Mouse (Mus musculus): ENCODE data around the gene Hist2h2aa2. TPM values are rescaled to one million over a fixed set of nuclear protein-coding genes. Genes with fewer than 3 reads are reported as not detected.
A peak's percentile ranks its signal among the peaks of the same experiment; 100 is the strongest.
"Not testable (repeated sequence)": the region's sequence is repeated elsewhere in the genome, so short reads cannot be mapped to it uniquely, and the experiment has no call there.

Gene Hist2h2aa2
- polyA plus RNA-seq, 1 experiment from 2014 or later, result 42.2 TPM

- Histone ChIP-seq H3K27ac (no peak overlapping the region), H3K4me3 (replicated peaks) (no peak overlapping the region), H3K36me3 (no peaks in the 10 kb centered on the region; the same call in 1 of the 2 replicates), H3K9me3 (replicated peaks) (no peaks in the 10 kb centered on the region), H3K4me2 (no peak overlapping the region), H3K27me3 (0 out of 2 replicates have a peak, but pooled peaks cover 6% of the 10 kb centered on the region), H3K9ac (no peak overlapping the region), H3K4me1 (peaks cover 17% of the 10 kb centered on the region)
- 59% methylated on average over 2 of the region's 2 CpGs for WGBS
- no peak for ATAC-seq (replicated peaks; ENCODE audit: low FRiP score)
Observed at GRCm38 (mm10) chr3:96199731-96200130, 40.3 kb downstream of the Hist2h2aa2 start.

GRCm38 (mm10) chr3:96198601-96199251 is 41.4 kb downstream of the Hist2h2aa2 start:
- H3K4me2 ChIP-seq, result peak overlapping the region; percentile 98
- 22% methylated on average over 8 of the region's 8 CpGs for WGBS
- not testable (repeated sequence) for H3K36me3 ChIP-seq; ATAC-seq (replicated peaks; ENCODE audit: low FRiP score); H3K4me3 ChIP-seq (replicated peaks); H3K27ac ChIP-seq; H3K9me3 ChIP-seq (replicated peaks); H3K27me3 ChIP-seq; H3K9ac ChIP-seq
- peaks cover 17% of the 10 kb centered on the region for H3K4me1 ChIP-seq

- H3K4me2 ChIP-seq, result peak overlapping the region; percentile 98
- H3K4me3 ChIP-seq (replicated peaks), result peak overlapping the region; percentile 77
- WGBS, result 3% methylated on average over 6 of the region's 6 CpGs
- peaks cover 17% of the 10 kb centered on the region for H3K4me1 ChIP-seq
- ATAC-seq (replicated peaks; ENCODE audit: low FRiP score), result peak; percentile 27
- no peaks in the 10 kb centered on the region; the same call in 1 of the 2 replicates for H3K36me3 ChIP-seq
- H3K27me3 ChIP-seq, result 0 out of 2 replicates have a peak, but pooled peaks cover 6% of the 10 kb centered on the region
- H3K9me3 ChIP-seq (replicated peaks), result no peaks in the 10 kb centered on the region
- H3K9ac ChIP-seq, result 0 out of 2 replicates have a peak overlapping the region, but pooled peaks have one; percentile 17
- peak overlapping the region; percentile 54 for H3K27ac ChIP-seq
Observed at GRCm38 (mm10) chr3:96198181-96198580, 41.9 kb downstream of the Hist2h2aa2 start.

DNA sequence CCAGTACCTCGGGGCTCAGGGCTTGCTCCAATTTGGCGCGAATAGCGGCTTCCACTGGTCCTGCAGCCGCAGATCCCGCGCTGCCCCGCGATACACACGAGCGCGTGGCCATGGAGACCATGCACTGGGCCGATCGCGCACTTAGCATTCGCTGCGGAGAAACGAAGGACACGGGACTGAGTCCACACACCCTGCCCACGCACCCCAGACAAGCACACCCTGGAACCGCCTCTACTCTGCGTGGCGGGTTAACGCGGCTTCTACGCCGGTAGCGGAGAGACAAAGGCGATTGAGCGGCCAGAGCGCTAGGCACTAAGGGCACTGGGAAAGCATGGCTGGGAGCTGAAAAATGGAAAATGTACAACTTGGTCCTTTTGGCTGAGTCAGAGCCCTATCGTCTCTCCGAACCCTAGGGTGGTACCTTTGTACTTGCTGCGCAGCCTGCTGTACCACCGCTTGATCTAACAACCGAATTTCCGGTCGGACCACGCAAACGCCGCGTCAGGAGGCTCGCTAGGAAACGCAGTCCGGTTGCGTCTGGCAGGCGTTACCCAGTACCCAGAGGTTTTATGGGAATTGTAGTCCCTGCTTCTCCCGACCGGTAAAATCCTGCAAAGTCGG is 42.8 kb downstream of the Hist2h2aa2 start:
- WGBS, result under 1% methylated on average over 50 of the region's 50 CpGs
- Histone ChIP-seq H3K9ac (peak overlapping the region; percentile 85), H3K27me3 (0 out of 2 replicates have a peak, but pooled peaks cover 6% of the 10 kb centered on the region), H3K4me2 (peak overlapping the region; percentile 98), H3K4me1 (peaks cover 17% of the 10 kb centered on the region), H3K4me3 (replicated peaks) (peak overlapping the region; percentile 77), H3K9me3 (replicated peaks) (no peaks in the 10 kb centered on the region), H3K27ac (peak overlapping the region; percentile 96), H3K36me3 (no peaks in the 10 kb centered on the region; the same call in 1 of the 2 replicates)
- ATAC-seq (replicated peaks; ENCODE audit: low FRiP score), result peak; percentile 93

GRCm38 (mm10) chr3:96196437-96197128 is 43.5 kb downstream of the Hist2h2aa2 start:
- Histone ChIP-seq H3K4me2 (peak overlapping the region; percentile 98), H3K9me3 (replicated peaks) (no peaks in the 10 kb centered on the region), H3K4me1 (peaks cover 17% of the 10 kb centered on the region), H3K27me3 (0 out of 2 replicates have a peak, but pooled peaks cover 6% of the 10 kb centered on the region), H3K9ac (peak overlapping the region; percentile 85), H3K36me3 (no peaks in the 10 kb centered on the region; the same call in 1 of the 2 replicates), H3K4me3 (replicated peaks) (peak overlapping the region; percentile 77), H3K27ac (peak overlapping the region; percentile 96)
- ATAC-seq (replicated peaks; ENCODE audit: low FRiP score), result peak; percentile 44; the same call in 1 of the 2 replicates
- 15% methylated on average over 27 of the region's 27 CpGs for WGBS

DNA sequence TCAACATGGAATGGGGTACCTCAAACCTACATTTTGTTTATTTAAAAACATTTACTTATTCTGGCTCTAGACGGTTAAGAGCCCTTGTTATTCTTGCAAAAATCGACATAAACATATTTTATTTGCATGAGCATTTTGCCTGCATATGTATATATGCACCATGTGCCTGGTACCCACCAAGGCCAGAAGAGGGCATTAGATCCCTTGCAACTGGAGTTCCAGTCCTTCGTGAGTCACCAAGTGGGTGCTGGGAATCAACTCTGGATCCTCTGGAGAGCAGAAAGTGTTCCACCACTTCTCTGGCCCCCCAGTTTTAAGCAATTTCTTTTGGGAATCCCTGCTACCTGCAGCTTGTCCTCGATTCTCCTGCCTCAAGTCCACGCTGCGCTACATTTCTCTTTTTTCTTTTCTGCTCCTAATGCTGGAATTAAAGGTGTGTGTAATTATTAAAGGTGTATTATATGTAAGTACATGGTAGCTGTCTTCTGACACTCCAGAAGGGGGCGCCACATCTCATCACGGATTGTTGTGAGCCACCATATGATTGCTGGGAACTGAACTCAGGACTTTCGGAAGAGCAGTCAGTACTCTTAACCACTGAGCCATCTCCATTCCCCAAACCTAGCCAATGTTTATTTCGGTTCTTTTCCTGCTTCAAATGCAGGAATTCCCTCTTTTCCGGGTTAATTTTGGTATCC is 44.3 kb downstream of the Hist2h2aa2 start:
- Histone ChIP-seq H3K27me3 (0 out of 2 replicates have a peak, but pooled peaks cover 6% of the 10 kb centered on the region), H3K9ac (no peak overlapping the region), H3K36me3 (no peaks in the 10 kb centered on the region; the same call in 1 of the 2 replicates), H3K4me2 (0 out of 2 replicates have a peak overlapping the region, but pooled peaks have one; percentile 98), H3K4me1 (peaks cover 17% of the 10 kb centered on the region), H3K27ac (no peak overlapping the region), H3K9me3 (replicated peaks) (no peaks in the 10 kb centered on the region), H3K4me3 (replicated peaks) (no peak overlapping the region)
- WGBS, result 93% methylated on average over 11 of the region's 11 CpGs
- ATAC-seq (replicated peaks; ENCODE audit: low FRiP score), result no peak

- H3K27ac ChIP-seq, result no peak overlapping the region
- H3K9ac ChIP-seq, result no peak overlapping the region
- H3K4me2 ChIP-seq, result no peak overlapping the region
- no peaks in the 10 kb centered on the region for H3K9me3 ChIP-seq (replicated peaks)
- 91% methylated on average over 10 of the region's 10 CpGs for WGBS
- 0 out of 2 replicates have a peak, but pooled peaks cover 6% of the 10 kb centered on the region for H3K27me3 ChIP-seq
- peaks cover 17% of the 10 kb centered on the region for H3K4me1 ChIP-seq
- H3K36me3 ChIP-seq, result no peaks in the 10 kb centered on the region; the same call in 1 of the 2 replicates
- no peak for ATAC-seq (replicated peaks; ENCODE audit: low FRiP score)
- H3K4me3 ChIP-seq (replicated peaks), result no peak overlapping the region
Observed at GRCm38 (mm10) chr3:96194966-96195365, 45.1 kb downstream of the Hist2h2aa2 start.

GRCm38 (mm10) chr3:96192977-96193376 is 47.1 kb downstream of the Hist2h2aa2 start:
- no peaks in the 10 kb centered on the region for H3K27me3 ChIP-seq
- H3K9ac ChIP-seq, result 0 out of 2 replicates have a peak overlapping the region, but pooled peaks have one; percentile 7
- WGBS, result 60% methylated on average over 12 of the region's 12 CpGs
- no peaks in the 10 kb centered on the region; the same call in 1 of the 2 replicates for H3K36me3 ChIP-seq
- no peak overlapping the region for H3K4me2 ChIP-seq
- no peak overlapping the region for H3K4me3 ChIP-seq (replicated peaks)
- H3K27ac ChIP-seq, result no peak overlapping the region
- peaks cover 15% of the 10 kb centered on the region for H3K4me1 ChIP-seq
- no peak for ATAC-seq (replicated peaks; ENCODE audit: low FRiP score)
- no peaks in the 10 kb centered on the region for H3K9me3 ChIP-seq (replicated peaks)

Small RNAs within 50 kb of the gene (microRNA-seq; reads per million reads assigned to microRNA genes)
- 0.44 reads per million for gene Gm44492
- not detected for gene Gm47311
- not detected for gene Gm47313

Other genes with a start within 250 kb of the Hist2h2aa2 start
- gene Plekho1, start 244.3 kb downstream of the Hist2h2aa2 start, polyA plus RNA-seq (2015; fragmentation: Nextera tagmentation; extraction: Ambion mirVana), result 43.5 and 44.2 TPM in 2 replicates
- gene Vps45, start 181.8 kb downstream of the Hist2h2aa2 start, polyA plus RNA-seq (2015; fragmentation: Nextera tagmentation; extraction: Ambion mirVana), result 39.0 and 39.1 TPM in 2 replicates
- 21.0 and 22.0 TPM in 2 replicates for gene Otud7b, start 135.7 kb downstream of the Hist2h2aa2 start, polyA plus RNA-seq (2015; fragmentation: Nextera tagmentation; extraction: Ambion mirVana)
- gene Mtmr11, start 78.3 kb downstream of the Hist2h2aa2 start, polyA plus RNA-seq (2015; fragmentation: Nextera tagmentation; extraction: Ambion mirVana), result 24.6 and 29.7 TPM in 2 replicates
- gene Sf3b4, start 67.9 kb downstream of the Hist2h2aa2 start, polyA plus RNA-seq (2015; fragmentation: Nextera tagmentation; extraction: Ambion mirVana), result 184 and 193 TPM in 2 replicates
- gene Sv2a, start 59.1 kb downstream of the Hist2h2aa2 start, polyA plus RNA-seq (2015; fragmentation: Nextera tagmentation; extraction: Ambion mirVana), result 3.0 and 4.9 TPM in 2 replicates
- 55.2 and 59.4 TPM in 2 replicates for gene Bola1, start 20.6 kb downstream of the Hist2h2aa2 start, polyA plus RNA-seq (2015; fragmentation: Nextera tagmentation; extraction: Ambion mirVana)
- gene Hist2h2ab, start 20.4 kb downstream of the Hist2h2aa2 start, polyA plus RNA-seq (2015; fragmentation: Nextera tagmentation; extraction: Ambion mirVana), result 0.86 and 0.90 TPM in 2 replicates
- gene Hist2h2ac, start 19.4 kb downstream of the Hist2h2aa2 start, polyA plus RNA-seq (2015; fragmentation: Nextera tagmentation; extraction: Ambion mirVana), result 10.8 and 11.3 TPM in 2 replicates
- gene Hist2h2be, start 19.2 kb downstream of the Hist2h2aa2 start, polyA plus RNA-seq (2015; fragmentation: Nextera tagmentation; extraction: Ambion mirVana), result 12.2 and 12.6 TPM in 2 replicates
- gene Hist2h3c2, start 1.1 kb downstream of the Hist2h2aa2 start, polyA plus RNA-seq (2015; fragmentation: Nextera tagmentation; extraction: Ambion mirVana), result 7.9 TPM in 2 replicates
- 28.0 and 29.7 TPM in 2 replicates for gene Hist2h2aa1, start 5.2 kb upstream of the Hist2h2aa2 start, polyA plus RNA-seq (2015; fragmentation: Nextera tagmentation; extraction: Ambion mirVana)
- gene Hist2h3c1, start 6.4 kb upstream of the Hist2h2aa2 start, polyA plus RNA-seq (2015; fragmentation: Nextera tagmentation; extraction: Ambion mirVana), result 0.55 and 1.2 TPM in 2 replicates
- 11.6 and 14.3 TPM in 2 replicates for gene Hist2h4, start 23.0 kb upstream of the Hist2h2aa2 start, polyA plus RNA-seq (2015; fragmentation: Nextera tagmentation; extraction: Ambion mirVana)
- 59.3 and 75.1 TPM in 2 replicates for gene Hist2h3b, start 28.4 kb upstream of the Hist2h2aa2 start, polyA plus RNA-seq (2015; fragmentation: Nextera tagmentation; extraction: Ambion mirVana)
- 12.8 and 17.8 TPM in 2 replicates for gene Hist2h2bb, start 29.5 kb upstream of the Hist2h2aa2 start, polyA plus RNA-seq (2015; fragmentation: Nextera tagmentation; extraction: Ambion mirVana)
- 1.7 TPM in 2 replicates for gene Fcgr1, start 53.7 kb upstream of the Hist2h2aa2 start, polyA plus RNA-seq (2015; fragmentation: Nextera tagmentation; extraction: Ambion mirVana)
- 0.15 TPM in 1 of 2 replicates, not detected in the other for gene BC107364, start 212.0 kb upstream of the Hist2h2aa2 start, polyA plus RNA-seq (2015; fragmentation: Nextera tagmentation; extraction: Ambion mirVana)